Mouse (Mus musculus): ENCODE measurements around the gene Slc25a11.
A peak's percentile ranks its signal among the peaks of the same experiment; 100 is the strongest.

The Slc25a11 gene

DNA sequence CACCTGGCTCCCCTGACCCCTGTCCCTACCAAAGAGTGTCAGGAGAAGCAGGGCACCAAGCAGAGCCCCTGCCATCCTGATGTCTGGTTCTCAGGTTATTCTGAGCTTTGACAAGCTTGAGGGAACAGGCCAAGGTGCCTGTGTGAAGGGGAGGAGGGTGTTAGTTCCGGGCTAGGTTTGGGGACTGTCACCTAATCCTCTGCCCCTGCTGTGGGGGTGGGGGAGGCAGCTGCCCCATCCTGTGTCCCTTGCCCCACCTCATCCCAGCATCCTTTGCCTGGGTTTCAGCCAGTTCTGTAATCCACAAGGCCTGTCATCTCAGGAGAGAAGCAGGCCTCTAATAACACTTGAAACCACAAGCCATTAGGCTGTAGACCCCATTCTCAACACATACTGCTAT lies 28.2 kb downstream of the Slc25a11 start, which contains the start of gene Chrne:
TSS of gene Chrne (minus strand) at position 116 of the 400 bp plus-strand sequence.
- no peak for DNase-seq

DNA sequence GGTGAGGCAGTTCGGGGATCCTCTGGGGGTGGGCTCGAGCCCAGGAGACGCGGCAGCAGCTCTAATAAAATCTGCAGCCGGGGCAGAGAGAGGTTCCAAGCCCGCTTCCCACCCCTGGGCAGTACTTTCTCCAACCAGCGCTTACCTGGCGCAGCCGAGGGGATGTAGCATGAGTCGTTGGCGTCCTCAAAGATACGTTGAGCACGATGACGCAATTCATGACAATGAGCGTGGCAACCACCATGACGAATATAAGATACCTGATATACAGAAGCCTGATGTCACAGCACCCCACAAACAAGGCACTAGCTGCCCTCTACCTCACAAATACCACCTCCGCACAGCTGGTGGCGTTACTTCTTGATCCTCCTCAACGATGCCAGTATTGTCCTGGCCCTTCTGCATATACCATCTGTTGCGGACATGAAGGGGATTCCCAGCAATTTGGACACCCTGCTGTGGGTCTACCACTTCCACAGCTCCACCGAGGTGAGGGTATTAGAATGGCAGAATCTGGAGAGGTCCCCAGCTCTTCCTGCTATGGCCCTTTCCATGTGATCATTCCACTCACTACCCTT lies 31.7 kb downstream of the Slc25a11 start, which contains the start of gene 4930544D05Rik:
TSS of gene 4930544D05Rik (plus strand) at position 333 of the 578 bp plus-strand sequence.
- no peak for DNase-seq

DNA sequence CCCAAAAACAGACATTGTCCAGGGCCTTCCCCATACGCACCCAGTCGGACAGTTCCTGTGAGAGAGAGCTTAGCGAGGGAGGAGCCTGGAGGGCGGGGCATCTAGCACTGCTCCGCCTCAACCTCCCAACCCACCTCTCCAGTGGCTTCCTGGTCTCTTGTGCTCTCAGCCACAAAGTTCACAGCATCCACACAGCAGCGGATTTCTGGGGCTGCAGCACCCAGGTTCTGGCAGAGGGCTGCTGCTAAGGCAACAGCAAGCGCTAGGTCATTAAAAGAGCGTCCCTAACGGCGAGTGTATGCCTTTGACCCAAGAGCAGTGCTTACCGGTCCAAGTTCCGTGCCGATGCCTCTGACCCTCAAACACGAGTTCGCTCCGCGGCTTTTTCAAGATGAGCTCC lies 32.2 kb downstream of the Slc25a11 start:
- no peak for DNase-seq

DNA sequence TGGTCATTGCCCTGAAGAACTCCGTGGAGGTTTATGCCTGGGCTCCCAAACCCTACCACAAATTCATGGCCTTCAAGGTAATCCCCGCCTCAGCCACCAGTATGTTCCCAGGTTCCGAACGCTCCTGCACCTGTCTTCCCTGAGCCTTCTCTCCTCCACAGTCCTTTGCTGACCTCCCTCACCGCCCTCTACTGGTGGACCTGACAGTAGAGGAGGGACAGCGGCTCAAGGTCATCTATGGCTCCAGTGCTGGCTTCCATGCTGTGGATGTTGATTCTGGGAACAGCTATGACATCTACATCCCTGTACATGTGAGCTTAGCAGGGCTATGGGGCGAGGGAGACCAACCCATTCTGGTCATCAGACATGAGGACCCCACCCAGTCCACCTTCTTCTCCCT lies 34.8 kb downstream of the Slc25a11 start:
- DNase-seq: no peak

DNA sequence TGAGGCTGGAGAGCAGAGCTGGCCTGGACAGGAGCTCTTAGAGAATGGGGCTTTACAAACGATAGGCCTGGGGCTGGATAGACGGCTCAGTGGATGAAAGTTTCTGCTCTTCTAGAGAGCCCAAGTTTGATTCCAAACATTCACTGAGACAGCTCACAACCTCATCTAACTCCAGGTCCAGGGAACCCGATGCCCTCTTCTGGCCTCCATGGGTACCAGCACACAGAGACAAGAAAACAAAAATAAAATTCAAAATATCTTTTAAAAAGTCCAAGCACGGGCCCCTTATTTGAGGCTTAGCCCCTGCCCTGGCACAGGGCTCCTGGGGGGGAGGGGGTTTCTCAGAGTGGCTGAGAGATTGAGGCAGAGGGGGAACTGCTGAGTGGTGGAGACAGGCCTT lies 36.5 kb downstream of the Slc25a11 start:
- no peak for DNase-seq

DNA sequence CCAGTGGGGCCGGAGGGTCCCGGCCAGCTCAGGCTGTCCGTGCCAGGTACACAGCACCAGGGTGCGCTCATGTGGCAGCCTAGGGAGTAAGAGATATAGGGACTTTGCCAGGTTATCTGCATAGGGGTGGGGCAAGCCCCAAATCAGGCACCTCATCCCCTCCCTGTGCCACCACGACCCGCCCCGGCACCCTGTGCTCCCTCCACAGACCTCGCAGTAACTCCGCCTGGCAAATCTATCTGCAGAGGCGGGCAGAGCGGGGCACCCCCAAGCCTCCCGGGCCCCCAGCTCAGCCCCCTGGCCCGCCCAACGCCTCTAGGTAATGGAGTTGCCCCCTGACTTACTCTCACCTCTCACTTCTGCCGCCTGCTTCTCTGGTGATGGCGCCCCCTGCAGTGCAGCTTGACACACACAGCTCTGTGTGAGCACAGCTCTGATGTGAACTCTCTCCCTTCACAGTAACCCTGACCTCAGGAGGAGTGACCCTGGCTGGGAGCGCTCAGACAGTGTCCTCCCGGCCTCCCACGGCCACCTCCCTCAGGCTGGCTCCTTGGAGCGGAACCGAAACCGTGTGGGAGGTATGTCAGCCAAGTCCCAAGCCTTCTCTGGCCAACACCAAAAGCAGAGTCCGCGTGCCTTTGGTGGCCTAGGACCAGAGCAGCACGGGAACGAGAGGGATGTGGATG lies 38.8 kb downstream of the Slc25a11 start:
- peak; percentile 45 for DNase-seq

DNA sequence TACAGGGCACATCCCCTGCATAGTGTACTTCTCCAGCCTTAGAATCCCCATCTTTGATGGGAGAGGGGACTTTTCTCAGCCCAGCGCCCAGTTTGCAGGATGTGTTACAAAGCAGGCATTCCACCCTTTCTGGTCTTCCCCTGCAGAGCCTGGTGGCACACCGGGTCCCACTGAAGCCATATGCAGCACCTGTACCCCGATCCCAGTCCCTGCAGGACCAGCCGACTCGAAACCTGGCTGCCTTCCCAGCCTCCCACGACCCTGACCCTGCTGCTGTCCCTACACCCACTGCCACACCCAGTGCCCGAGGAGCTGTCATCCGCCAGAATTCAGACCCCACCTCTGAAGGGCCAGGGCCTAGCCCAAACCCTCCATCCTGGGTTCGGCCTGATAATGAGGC lies 39.7 kb downstream of the Slc25a11 start:
- DNase-seq: no peak

DNA sequence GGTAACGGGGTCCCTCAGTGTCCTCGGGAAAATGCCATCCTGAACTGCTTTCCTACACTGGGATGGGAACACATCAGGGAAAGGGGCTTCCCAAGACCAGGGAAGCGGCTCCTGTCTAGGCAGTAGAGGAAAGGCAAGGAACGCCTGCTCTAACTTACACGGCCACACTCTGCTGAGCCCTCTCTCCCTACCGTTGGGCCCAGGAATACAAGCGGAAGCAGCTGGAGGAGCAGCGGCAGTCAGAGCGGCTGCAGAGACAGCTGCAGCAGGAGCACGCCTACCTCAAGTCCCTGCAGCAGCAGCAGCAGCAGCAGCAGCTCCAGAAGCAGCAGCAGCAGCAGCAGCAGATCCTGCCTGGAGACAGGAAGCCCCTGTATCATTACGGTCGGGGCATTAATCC lies 40.6 kb downstream of the Slc25a11 start:
- DNase-seq: no peak

DNA sequence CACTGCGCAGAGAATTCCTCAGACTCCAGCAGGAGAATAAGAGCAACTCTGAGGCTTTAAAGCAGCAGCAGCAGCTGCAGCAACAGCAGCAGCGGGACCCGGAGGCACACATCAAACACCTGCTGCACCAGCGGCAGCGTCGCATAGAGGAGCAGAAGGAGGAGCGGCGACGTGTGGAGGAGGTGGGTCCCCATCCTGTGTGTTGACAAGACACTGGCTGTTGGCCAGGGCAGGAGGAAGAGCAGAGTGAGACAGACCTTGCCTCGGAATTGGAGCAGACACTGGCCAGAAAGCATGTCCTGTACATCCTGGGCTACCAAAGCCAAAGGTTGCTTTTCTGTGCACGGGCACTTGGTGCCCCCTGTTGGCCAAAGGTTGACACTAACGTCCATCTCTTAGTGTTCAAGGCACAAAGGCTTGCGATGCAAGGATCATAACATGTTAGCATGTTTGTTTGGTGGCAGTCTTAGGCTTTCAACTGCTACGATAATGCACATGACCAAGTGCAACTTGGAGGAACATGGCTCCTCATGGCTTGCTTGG lies 42.2 kb downstream of the Slc25a11 start:
- DNase-seq: peak; percentile 65

DNA sequence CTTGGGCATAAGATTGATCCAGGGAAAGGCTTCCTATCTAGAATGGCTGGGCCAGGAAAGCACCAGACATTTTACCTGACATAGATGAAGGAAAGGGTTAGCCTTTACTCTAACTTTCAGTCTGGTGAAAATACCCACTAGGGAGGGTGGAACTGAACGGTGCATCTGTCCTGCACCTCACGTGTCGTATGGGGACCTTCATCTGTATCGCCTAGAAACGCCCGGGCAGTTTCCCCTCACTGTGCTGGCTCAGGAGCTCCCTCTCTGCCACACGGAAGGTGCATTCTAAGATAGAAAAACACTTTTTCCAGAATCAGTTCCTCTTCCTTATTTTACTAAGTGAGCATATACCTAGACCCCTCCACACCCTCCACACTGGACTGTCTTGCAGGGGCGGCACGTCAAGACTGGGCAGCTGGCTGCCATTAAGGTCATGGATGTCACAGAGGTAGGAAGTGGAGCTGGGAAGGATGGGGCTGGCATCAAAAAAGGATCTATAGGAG lies 48.8 kb downstream of the Slc25a11 start:
- DNase-seq: no peak

DNA sequence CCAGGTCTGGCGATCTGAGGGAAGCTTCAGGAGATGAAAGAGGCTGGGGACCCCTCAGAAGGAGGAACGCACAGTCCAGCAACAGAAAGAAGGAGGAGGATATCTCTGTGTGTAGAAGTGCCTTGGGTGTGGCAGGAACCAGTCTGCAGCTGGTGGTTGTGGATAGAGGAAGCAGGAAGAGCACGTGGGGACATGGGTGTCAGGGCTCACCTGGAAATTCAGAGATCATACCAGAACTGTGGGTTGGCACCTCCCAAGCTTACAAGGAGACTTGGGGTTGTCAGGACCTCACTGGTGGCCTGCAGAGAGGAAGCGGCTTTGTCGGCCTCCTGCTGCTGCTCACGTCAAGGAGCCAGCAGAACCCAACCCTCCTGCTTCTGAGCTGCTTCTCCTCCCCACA lies 50.0 kb downstream of the Slc25a11 start:
- no peak for DNase-seq

DNA sequence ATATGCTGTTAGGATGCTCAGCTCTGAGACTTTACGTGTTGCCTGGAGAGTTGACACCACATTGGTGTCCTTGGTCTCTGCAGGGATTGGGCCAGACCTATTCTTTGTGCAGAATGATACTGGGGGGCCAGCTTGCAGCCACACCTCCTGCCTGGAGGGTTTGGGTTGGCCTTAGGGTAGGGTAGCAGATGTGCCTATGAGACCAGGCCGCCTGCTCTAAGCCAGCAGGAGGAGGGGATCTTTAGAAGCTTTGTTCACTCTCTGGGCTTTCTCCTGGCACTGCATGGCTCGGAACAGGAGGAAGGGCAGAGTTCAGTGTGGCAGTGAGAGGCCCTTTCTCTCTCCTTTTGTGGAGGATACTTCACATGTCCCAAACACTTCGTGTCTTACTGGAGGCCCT lies 51.2 kb downstream of the Slc25a11 start:
- no peak for DNase-seq

DNA sequence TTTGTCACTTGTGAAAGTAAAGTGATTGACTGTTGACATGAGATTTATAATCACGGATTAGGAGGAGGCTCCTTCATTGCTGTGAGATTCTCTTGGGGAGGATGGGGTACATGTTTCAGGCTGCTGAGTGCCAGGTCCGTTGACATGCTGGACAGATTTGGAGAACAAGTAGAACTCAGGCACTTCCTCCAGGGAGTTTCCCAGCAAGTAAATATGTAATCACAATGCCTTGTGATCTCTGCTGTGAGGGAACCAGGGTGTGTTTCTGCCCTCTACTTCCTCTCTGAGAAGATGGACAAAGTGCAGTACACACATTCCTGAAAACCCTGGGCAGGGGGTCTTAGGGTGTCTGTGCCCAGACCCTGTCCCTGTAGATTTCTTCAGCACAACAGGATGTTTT lies 51.6 kb downstream of the Slc25a11 start:
- DNase-seq: no peak

DNA sequence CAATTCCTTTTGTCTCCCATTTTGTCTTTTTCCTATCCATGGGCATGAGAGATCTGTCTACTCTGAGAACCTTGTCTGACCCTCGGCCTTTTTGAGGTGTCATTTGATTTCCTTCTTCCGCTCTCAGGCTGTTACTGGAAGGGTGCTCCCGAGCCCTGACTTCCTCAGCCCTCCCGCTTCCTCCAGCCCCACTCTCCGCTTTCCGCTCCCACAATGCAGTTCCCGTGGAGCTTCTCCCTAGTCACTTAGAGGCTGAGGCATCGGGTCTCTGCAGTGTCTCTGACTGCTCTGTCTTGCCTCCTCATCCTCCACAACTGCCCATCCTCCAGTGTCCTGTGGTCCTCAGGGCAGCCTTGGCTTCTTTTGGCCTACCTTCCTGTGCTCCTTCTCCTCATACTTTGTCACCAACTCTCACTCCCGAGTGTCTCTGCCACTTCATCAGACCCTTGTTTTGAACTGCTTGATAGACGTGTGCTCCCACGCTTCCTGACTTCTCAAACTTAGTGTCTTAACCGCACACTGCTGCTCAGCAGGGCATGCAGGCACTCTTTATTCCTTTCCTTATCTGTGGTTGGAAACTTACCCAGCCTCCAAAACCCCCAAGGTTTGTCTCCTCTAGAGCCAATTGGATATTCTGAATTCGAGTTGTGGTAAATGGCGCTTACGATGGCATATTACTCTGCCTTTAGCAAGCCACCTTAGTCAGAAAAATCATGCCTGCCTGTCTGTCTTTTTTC lies 52.9 kb downstream of the Slc25a11 start:
- no peak for DNase-seq

All from right cerebral cortex, postnatal 4 days (tissue).